Mouse (Mus musculus) right cerebral cortex, postnatal 25 days (tissue): ENCODE results near the gene Slc7a7.

Experiments used
- DNase-seq: peaks from one replicate; pipeline ENCODE4 v3.0.0; 2022

Slc7a7 gene

GRCm38 (mm10) chr14:54432078-54432836, 14.7 kb upstream of the Slc7a7 start:
- DNase-seq, result no peak

GRCm38 (mm10) chr14:54431334-54432077, 13.9 kb upstream of the Slc7a7 start, which contains the start of gene Mmp14:
Gene Mmp14 (plus strand): TSS chr14:54431612.
- DNase-seq, result peak; percentile 44

- DNase-seq, result no peak
Measured at GRCm38 (mm10) chr14:54430406-54431145, 13.0 kb upstream of the Slc7a7 start.

GRCm38 (mm10) chr14:54429332-54430093, 11.9 kb upstream of the Slc7a7 start:
- DNase-seq, result no peak

- no peak for DNase-seq
Measured at GRCm38 (mm10) chr14:54428421-54428820, 10.8 kb upstream of the Slc7a7 start.

- DNase-seq, result no peak
Measured at GRCm38 (mm10) chr14:54427696-54428095, 10.1 kb upstream of the Slc7a7 start.

- DNase-seq, result peak; percentile 92
Measured at GRCm38 (mm10) chr14:54426689-54427398, 9.3 kb upstream of the Slc7a7 start, which contains the start of gene Mrpl52. Gene Mrpl52 (plus strand): TSS chr14:54426909.

GRCm38 (mm10) chr14:54426003-54426688, 8.6 kb upstream of the Slc7a7 start:
- no peak for DNase-seq

- no peak for DNase-seq
Measured at GRCm38 (mm10) chr14:54425540-54425939, 8.0 kb upstream of the Slc7a7 start.

- no peak for DNase-seq
Measured at GRCm38 (mm10) chr14:54424634-54425033, 7.1 kb upstream of the Slc7a7 start.

GRCm38 (mm10) chr14:54423406-54423805, 5.8 kb upstream of the Slc7a7 start:
- DNase-seq, result no peak

GRCm38 (mm10) chr14:54421014-54421413, 3.4 kb upstream of the Slc7a7 start:
- no peak for DNase-seq

GRCm38 (mm10) chr14:54416830-54417229, 750 bp downstream of the Slc7a7 start:
- DNase-seq, result no peak

- no peak for DNase-seq
Measured at GRCm38 (mm10) chr14:54416229-54416775, 1.3 kb downstream of the Slc7a7 start.

- DNase-seq, result no peak
Measured at GRCm38 (mm10) chr14:54415241-54416020, 2.1 kb downstream of the Slc7a7 start.

- no peak for DNase-seq
Measured at GRCm38 (mm10) chr14:54413877-54414700, 3.5 kb downstream of the Slc7a7 start.

- no peak for DNase-seq
Measured at GRCm38 (mm10) chr14:54412629-54413170, 4.9 kb downstream of the Slc7a7 start.

GRCm38 (mm10) chr14:54412000-54412576, 5.5 kb downstream of the Slc7a7 start:
- no peak for DNase-seq
